17 mouse cellular contexts compared by ENCODE assay signal in the genomic region with DNA sequence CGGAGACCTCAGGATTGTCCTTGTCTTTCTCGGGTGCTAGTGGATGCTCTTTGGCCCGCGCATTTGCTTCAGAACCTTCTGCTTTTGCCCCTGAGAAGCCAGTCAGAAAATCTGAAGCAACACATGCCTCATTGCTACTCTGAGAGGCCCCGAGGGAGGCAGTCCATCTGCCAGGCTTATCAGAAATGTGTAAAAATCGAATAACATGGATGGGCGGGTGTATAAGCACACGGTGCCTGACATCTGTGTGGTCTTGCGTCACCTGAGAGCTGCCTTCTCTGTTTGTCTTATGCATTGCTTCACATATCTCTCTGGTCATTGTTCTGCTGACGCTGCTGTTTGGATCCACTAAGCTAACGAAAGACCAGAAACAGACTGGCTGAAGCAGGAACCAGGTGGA. TPM values are rescaled to one million over a fixed set of nuclear protein-coding genes. Genes with fewer than 3 reads are reported as not detected.
DNase-seq lines count a peak whose midpoint lies in the region; ATAC-seq and TF ChIP-seq lines count a peak whose summit lies in the region.
"Had no signal": no experiment of that assay in that cellular context is flagged by ENCODE, and none has a peak within 500 bp of the region (broad histone marks: within the 10 kb centered on the region; RNA-seq: fewer than 3 reads in every experiment).

No protein-coding gene starts in this region.

- ATAC-seq in liver, embryonic 14.5 days (ENCODE audit: insufficient read depth) = peak; percentile 77
- ATAC-seq in stomach, embryonic 15.5 days (ENCODE audit: insufficient read depth, low FRiP score, low read depth) = peak; percentile 53; the same call in 1 of the 2 replicates
- ATAC-seq in erythroblast, adult 5-6 weeks (replicated peaks; ENCODE audit: low FRiP score, poor library complexity, severe bottlenecking) = no peak
- ATAC-seq: forebrain, embryonic 16.5 days had no signal

- no peak overlapping the region for H3K4me2 ChIP-seq in liver, embryonic 14.5 days (ENCODE audit: low read depth)
- no peak overlapping the region for H3K4me2 ChIP-seq in stomach, embryonic 15.5 days

- no peaks in the 10 kb centered on the region for H3K9me3 ChIP-seq in liver, embryonic 14.5 days (ENCODE audit: control insufficient read depth, low read length)
- H3K9me3 ChIP-seq in stomach, embryonic 15.5 days = no peaks in the 10 kb centered on the region
- H3K9me3 ChIP-seq: limb, embryonic 10.5 days had no signal

- no peak overlapping the region; the same call in 1 of the 2 replicates for H3K27ac ChIP-seq in liver, embryonic 14.5 days
- no peak overlapping the region for H3K27ac ChIP-seq in stomach, embryonic 15.5 days
- H3K27ac ChIP-seq: limb, embryonic 10.5 days had no signal

- no peak overlapping the region for H3K4me3 ChIP-seq in liver, embryonic 14.5 days (ENCODE audit: insufficient read depth in 1 of 2, low read depth in 2 of 2, low read length in 2 of 2)
- H3K4me3 ChIP-seq in stomach, embryonic 15.5 days (replicated peaks) = no peak overlapping the region
- H3K4me3 ChIP-seq: limb, embryonic 10.5 days had no signal

- TF ChIP-seq CTCF in liver, embryonic 14.5 days (IDR thresholded peaks at IDR 0.05; ENCODE audit: low read depth) = no peak

- no peaks in the 10 kb centered on the region for H3K27me3 ChIP-seq in liver, embryonic 14.5 days (ENCODE audit: control insufficient read depth, insufficient read depth, low read length)
- H3K27me3 ChIP-seq in stomach, embryonic 15.5 days (replicated peaks) = no peaks in the 10 kb centered on the region

- no peak for TF ChIP-seq EP300 in liver, embryonic 14.5 days (IDR thresholded peaks at IDR 0.05; ENCODE audit: low read depth)

- DNase-seq in cerebellum, postnatal 10 days = peak; percentile 55 to 73
- DNase-seq in cerebellum, postnatal 36 days = no peak
- peak; percentile 9 for DNase-seq in layer of hippocampus, postnatal 36 days
- no peak for DNase-seq in layer of hippocampus, postnatal 14 days (ENCODE audit: low spot score in 2 of 2)
- DNase-seq in liver, embryonic 14.5 days (ENCODE audit: low read depth in 3 of 3, low spot score in 3 of 3) = no peak
- DNase-seq in spleen, postnatal 36 days (ENCODE audit: low spot score in 2 of 2) = no peak
- DNase-seq: adrenal gland, postnatal 14 days; heart, postnatal 14 days; kidney, adult 2 months; lung, postnatal 10 days; right cerebral cortex, postnatal 4 days; thymus, postnatal 4 days had no signal

- H3K4me1 ChIP-seq in liver, embryonic 14.5 days (replicated peaks; ENCODE audit: control insufficient read depth in 2 of 2, insufficient read depth in 2 of 2, low read length in 1 of 2) = peaks cover 11 to 30% of the 10 kb centered on the region in 2 experiments
- H3K4me1 ChIP-seq in stomach, embryonic 15.5 days = 0 out of 2 replicates have a peak, but pooled peaks cover 3% of the 10 kb centered on the region
- H3K4me1 ChIP-seq: limb, embryonic 10.5 days had no signal

- WGBS in liver, embryonic 14.5 days (ENCODE audit: insufficient replicate concordance) = 51% methylated on average over 11 of the region's 11 CpGs
- WGBS in stomach, embryonic 15.5 days = 61% methylated on average over 11 of the region's 11 CpGs

- H3K36me3 ChIP-seq in liver, embryonic 14.5 days (replicated peaks; ENCODE audit: control insufficient read depth, insufficient read depth, low read depth) = no peaks in the 10 kb centered on the region
- H3K36me3 ChIP-seq in stomach, embryonic 15.5 days = no peaks in the 10 kb centered on the region
- H3K36me3 ChIP-seq: limb, embryonic 10.5 days had no signal

- H3K9ac ChIP-seq in liver, embryonic 14.5 days (replicated peaks) = no peak overlapping the region
- H3K9ac ChIP-seq in stomach, embryonic 15.5 days = no peak overlapping the region

RNA-seq across cellular contexts. Expression of gene Ehf, which starts 33.5 kb away (rescaled TPM):
- total RNA-seq in layer of hippocampus, postnatal 36 days (2021) = not detected
- not detected for total RNA-seq in layer of hippocampus, postnatal 14 days (2021)
- 0.04 and 0.10 TPM in 2 replicates for polyA plus RNA-seq in liver, embryonic 14.5 days (2012; rRNA removed)
- polyA plus RNA-seq in liver, embryonic 14.5 days (2014; fragmentation: Nextera tagmentation; extraction: Ambion mirVana) = 0.08 and 0.27 TPM in 2 replicates
- 28.6 and 32.2 TPM in 2 replicates for polyA plus RNA-seq in stomach, embryonic 15.5 days (2015; fragmentation: Nextera tagmentation; extraction: Ambion mirVana)
- not detected in 2 replicates for total RNA-seq in erythroblast, adult 5-6 weeks (2015; ENCODE audit: low replicate concordance)
- not detected in 2 replicates for total RNA-seq in erythroblast, adult 5-6 weeks (2017; ENCODE audit: low replicate concordance)
- total RNA-seq: common myeloid progenitor, adult 5-6 weeks had no signal

Comparison
In these comparisons a context has a peak if more than half of its experiments do, and no peak if none do; other contexts are left out.
1. DNase-seq: peak in cerebellum, postnatal 10 days (2 of 2) and layer of hippocampus, postnatal 36 days (2 of 2); none in cerebellum, postnatal 36 days (0 of 2), layer of hippocampus, postnatal 14 days (0 of 2), liver, embryonic 14.5 days (0 of 3) and spleen, postnatal 36 days (0 of 2).